Mouse (Mus musculus): ENCODE data around the gene Nxph1. TPM values are rescaled to one million over a fixed set of nuclear protein-coding genes. Genes with fewer than 3 reads are reported as not detected.

The Nxph1 gene
- total RNA-seq, 2 experiments from 2014 or later: 0.09 TPM; not detected in 1

DNA sequence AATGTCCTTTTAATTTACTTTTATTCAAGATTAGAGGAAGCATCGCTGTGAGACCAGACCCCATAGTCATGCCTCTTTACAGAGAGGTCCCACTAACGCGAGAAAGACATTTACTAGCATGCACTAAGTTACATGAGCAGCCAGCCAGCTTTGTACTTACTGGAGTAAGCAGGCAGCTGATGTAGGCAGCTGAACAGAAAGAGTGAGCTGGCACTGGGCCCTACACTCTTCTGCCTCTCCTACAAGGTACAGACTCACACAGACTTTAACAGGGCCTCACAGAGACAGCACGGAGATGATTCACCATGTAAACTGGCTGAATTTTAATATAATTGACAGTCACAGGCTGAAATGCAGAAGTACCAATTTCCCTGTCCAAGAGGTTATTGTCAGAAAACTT is 11.6 kb downstream of the Nxph1 start:
- no peak for DNase-seq

- DNase-seq: no peak
Measured at GRCm38 (mm10) chr6:8970576-8970975, 22.3 kb downstream of the Nxph1 start.

- DNase-seq: no peak
Measured at GRCm38 (mm10) chr6:8979237-8979871, 31.1 kb downstream of the Nxph1 start.

DNA sequence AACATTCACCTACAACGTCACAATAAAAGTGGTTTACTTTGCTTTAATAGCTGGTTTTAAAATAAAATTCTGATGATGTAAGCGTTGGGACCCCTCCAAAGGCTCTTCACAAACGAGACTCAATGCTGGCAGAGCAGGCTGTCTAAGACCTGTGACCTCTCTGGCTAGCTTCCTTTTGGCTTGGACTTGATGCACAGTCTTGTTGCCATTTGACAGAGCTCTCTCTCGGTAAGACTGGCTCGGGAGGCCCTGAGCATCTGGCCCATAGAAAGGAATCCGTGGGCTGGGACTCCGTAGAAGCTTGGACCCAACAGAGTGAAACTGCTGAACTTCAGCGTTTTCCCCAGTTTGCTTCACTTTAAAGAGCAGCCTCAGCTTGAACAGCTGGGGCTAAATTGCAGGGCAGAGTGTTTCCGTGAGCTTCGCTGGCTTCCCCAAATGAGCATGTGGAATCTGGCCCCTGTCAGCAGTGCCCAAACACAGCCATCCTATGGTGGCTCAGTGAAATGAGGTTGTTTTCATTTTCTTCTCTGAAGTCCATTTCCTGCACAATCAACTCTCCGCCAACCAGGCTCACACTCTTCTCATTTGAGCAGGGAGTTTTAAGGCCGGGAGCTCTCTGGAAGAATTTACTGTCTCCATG is 48.2 kb downstream of the Nxph1 start:
- peak; percentile 33 for DNase-seq

DNA sequence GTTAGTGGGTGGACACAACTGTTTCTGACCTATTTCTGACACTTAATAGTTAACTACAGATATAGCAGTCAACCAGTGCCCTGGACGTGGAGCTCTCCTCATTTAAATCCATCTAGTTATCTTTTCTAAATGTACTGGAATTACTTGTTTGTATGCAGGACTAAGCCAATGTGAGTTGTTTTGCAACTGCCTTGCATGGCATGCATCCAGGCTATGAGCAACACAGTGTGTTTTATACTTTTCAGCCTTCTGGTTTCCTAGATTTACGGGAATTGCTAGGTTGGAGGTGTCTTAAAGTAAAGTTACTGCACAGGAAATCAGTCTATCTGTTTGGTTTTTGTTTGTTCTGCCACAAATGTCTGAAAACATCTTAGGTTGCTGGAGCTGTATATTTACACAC is 49.1 kb downstream of the Nxph1 start:
- DNase-seq: peak; percentile 9

GRCm38 (mm10) chr6:9002686-9003085 is 54.5 kb downstream of the Nxph1 start:
- DNase-seq: no peak

DNA sequence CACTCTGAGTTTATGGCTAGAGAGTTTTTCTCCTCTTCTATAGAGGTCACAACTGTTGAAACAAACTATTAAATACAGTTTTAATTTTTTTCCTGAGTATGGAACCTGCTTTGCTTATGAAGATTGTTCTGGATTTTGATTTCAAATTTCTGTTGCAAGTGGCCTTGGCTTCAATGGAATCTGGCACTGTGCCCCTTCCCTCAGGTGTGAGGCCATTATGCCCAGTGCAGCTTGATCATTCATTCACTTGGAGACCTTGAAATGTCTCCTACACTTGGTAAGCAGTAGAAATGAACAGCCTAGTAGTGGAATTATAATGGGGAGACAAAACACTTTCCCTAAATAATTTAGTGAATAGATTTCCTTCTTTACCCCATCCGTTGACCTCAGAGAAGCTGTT is 78.4 kb downstream of the Nxph1 start:
- no peak for DNase-seq

- DNase-seq: peak; percentile 11
Measured at GRCm38 (mm10) chr6:9027146-9027545, 78.9 kb downstream of the Nxph1 start.

GRCm38 (mm10) chr6:9028501-9028900 is 80.3 kb downstream of the Nxph1 start:
- DNase-seq: no peak

- DNase-seq: no peak
Measured at GRCm38 (mm10) chr6:9039286-9039685, 91.1 kb downstream of the Nxph1 start.

DNA sequence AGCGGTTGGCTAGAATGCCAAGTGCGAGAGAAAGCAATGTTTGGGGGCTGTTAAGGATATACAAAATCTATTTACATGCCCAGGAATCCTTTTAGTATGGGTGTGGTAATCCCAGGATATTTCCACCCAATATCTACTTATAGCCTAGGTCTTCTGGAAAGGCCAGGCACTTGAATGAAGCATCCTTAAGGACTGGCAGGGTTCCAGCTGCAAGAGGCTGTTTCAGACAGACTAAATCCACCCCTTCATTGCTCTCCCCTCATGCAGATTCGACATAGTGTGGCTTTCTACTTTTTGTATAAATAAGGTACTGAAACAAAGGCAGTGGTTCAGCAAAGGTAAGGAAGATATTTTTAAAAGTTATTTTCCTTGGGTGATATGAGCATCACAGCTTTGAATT is 92.8 kb downstream of the Nxph1 start:
- no peak for DNase-seq

DNA sequence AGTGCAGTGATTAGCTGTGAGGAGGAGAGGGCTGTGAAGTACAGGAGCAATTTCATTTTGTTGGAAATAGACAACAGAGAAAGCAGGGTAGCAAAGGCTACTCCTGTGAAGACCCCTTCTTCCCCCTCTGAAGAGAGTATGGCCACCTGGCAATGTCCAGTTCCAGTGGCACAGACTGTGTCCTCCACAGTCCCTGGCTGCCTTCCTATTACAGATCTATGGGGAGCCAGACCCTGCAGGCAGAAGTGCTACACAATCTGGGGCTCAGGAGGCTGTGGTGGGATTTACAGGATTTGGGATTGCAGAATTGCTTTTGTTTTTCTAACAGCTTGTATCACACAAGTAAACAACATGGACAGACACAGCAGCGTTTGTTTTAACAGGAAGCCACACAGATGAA is 94.2 kb downstream of the Nxph1 start:
- DNase-seq: no peak

GRCm38 (mm10) chr6:9046815-9047214 is 98.6 kb downstream of the Nxph1 start:
- DNase-seq: no peak

DNA sequence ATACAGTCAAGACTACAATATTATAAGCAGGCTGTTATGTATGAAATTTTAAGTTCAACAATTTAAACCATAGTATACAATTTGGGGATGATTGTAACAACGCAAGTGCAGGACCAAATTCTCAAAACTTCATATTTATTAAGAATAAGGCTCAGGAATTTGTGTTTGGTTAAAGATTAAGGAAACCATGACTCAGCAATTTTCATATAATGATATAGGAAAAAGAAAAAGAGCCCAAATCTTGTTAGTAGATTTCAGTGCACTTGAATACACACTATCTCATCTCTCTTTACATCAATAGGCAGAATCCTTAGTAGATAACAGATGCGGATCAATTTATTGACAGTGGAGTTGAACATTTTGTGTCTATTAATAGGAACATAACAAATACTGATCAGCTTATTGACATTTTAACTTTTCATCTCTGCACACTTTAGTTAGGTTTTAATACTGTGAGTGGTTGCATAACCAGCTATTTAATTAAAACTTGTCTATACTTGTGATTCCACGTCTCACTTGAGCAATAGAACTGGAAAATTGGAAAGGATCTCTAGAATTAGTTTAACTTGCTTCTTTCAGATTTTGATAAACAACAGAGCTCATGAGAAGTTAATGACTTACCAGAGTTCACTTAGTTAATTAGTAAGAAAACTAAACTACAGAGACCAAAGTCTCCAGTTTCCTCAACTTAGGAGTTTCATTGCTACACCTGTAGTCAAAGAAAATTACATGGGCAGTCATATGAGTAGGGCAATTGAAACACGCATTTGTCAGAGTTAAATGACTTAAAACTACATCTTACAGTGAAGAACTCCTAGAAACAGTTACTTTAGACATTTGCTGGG is 113.3 kb downstream of the Nxph1 start:
- no peak for DNase-seq

- no peak for DNase-seq
Measured at GRCm38 (mm10) chr6:9066435-9066834, 118.2 kb downstream of the Nxph1 start.

DNA sequence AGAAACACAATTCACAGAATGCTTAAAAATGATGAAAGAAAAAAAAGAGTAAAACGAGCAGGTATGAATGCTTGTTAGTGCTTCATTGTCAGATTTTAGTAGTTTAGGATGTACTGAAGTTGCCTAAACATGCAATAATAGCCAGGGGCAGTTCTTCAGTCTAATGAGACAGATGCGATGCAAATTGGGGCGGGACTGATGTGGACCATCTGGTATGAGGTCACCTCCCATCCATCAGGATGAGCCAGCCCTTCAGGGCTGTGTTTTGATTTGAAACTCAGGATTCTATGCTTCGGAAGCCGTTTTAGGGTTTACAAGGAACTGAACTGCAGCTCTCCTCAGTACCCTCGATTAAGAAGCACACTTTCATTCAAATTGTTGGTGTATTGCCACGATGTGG is 121.7 kb downstream of the Nxph1 start:
- no peak for DNase-seq

DNA sequence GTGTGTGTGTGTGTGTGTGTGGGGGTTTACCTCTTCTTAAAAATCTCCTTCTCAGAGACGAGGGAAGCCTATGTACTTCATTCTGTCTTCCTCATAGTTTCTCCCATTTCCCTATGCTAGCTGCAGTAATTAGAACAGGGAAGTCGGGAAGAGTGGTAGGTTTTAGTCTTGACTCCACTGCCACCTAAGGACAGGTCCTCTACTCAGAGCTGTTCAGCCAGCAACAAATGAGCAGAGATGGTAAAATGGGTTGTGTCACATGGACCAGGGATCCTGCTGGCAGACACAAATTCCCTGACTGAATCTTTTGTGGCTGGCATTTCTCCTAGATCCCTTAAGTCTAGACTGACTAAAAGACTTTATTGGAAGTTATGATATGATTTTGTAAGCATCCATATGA is 128.2 kb downstream of the Nxph1 start:
- no peak for DNase-seq

- no peak for DNase-seq
Measured at GRCm38 (mm10) chr6:9077793-9078689, 129.8 kb downstream of the Nxph1 start.

GRCm38 (mm10) chr6:9083851-9084250 is 135.6 kb downstream of the Nxph1 start:
- no peak for DNase-seq

DNA sequence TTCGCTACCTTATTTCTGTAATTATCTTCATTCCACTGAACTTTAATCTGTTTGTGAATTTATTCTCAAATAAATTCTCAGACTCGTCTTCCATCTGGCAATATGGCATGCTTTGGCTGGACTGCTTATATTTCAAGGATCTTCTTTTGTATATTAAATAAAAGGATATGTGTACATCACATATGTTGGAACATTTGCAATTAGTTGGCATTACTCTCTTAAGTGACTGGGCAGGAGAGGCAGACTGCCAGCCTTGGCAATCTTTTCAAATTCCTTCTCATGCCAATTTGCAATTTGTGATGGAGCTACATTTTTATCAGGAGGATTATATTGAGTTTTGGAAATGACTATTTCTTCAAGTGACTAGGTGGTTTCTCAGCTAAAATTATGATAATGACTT is 149.1 kb downstream of the Nxph1 start:
- DNase-seq: no peak

DNA sequence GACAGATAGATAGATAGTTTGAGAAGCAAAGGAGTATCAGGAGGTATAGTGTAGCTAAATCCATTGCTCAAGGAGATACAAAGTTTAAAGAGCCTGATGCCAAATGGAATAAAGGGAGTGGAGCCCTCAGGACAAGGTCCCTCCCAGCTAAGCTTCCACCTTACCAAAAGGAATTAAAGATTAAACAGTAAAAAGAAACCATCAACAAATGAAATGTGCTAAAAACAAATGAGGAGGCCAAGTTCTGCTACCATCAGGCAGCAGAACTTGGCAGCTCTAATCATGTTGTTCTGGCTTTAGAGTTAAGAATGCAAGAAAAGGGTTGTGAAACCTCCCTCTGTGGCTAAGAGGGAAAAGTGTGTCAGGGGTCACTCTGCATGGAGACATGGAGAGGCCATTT is 159.1 kb downstream of the Nxph1 start:
- DNase-seq: no peak

GRCm38 (mm10) chr6:9119136-9119535 is 170.9 kb downstream of the Nxph1 start:
- no peak for DNase-seq

Data from gastrocnemius, postnatal 10 days (tissue).